Mouse (Mus musculus) stomach, adult 2 months (tissue): Measurements from ENCODE around the gene Olfr772. TPM values are rescaled to one million over a fixed set of nuclear protein-coding genes. Genes with fewer than 3 reads are reported as not detected.

Experiments used
- polyA plus RNA-seq: library from polyadenylated mRNA; depleted of rRNA; stranded (reverse); fragments of >200 nt; gene quantifications from 2 replicates; pipeline ENCODE4 v1.2.3, GENCODE M21; 2012; rRNA removed

The Olfr772 gene
- not detected in 2 replicates for polyA plus RNA-seq

DNA sequence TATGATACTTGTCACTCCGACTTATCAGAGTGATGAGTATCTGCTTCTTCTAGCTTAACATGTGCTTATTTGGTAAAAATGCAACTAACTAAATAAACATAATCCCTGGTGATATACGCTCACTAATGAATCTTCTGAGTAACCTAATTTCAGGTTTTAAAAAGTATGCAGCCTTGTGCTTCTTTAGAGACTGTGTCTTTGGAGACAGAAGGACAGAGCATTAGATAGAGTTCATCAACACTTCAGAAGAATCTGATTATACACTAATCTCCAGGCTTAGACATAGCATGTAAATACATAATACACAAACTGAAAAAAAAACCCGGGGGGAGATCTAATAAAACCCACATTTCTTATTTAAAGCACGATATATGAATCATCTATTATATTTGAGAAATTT, at the start of gene Olfr772:
Olfr772 (minus strand) TSS at position 101 of the 400 bp plus-strand sequence.

DNA sequence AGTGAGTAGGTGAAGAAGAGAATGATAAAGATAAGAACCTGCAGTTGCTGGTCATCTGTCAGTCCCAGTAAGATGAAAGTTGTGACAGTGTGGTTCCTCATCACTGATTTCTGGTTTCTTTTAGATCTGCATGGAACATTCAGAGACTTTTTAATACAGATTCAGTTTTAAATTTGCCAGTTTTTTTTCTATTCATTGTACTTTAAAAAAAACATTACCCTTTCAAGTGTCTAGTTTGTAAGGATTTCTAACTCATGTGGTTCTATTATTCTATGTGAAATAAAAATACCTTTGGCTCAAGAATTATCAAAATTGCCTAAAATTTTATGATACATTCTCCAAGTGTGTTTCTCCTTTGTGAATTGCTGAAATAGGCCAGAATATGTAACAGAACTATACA, 9.6 kb upstream of the Olfr772 start, which contains the start of gene Olfr773:
Olfr773 (minus strand) TSS at position 101 of the 400 bp plus-strand sequence.

DNA sequence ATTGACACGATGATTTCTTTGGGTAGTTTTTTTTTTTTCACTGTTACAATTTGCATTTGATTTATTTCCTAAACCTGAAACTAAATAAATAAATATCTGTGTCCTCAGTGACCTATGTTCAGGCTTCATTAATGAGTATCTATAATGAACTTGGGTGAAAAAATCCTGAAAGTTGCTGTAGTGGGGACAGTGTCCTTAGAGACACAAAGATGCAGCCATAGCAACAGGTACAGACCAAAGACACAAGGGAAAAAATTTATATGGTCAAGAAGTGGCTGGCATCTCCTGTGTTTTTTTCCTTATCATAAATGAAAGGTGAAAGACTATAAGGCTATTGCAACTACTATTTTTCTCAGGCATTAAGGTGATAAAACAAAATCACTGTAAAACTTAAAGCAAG, 13.1 kb downstream of the Olfr772 start, which contains the start of gene Olfr771:
Olfr771 (minus strand) TSS at position 101 of the 400 bp plus-strand sequence.

DNA sequence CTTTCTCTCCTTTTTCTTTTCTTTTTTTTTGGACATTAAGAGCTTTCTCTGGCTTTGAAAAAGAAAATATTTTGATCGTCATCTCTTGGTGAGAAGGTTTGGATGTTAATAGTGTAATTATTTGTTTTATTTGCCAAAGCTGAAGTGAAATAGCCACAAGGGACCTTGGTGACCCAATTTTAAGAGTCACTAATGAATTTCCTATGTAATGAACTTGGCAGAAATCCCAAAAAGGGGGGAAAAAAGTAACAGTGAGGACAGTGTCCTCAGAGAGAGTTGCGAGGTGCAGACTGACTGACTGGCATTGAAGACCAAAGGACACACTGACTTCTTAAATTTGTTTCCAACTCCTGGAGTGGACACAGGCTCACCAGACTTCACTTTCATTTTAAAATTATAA, 38.8 kb downstream of the Olfr772 start, which contains the start of gene Olfr770:
Olfr770 (minus strand) TSS at position 101 of the 400 bp plus-strand sequence.

Other genes with a start within 250 kb of the Olfr772 start
- gene Itga7, start 244.1 kb downstream of the Olfr772 start, polyA plus RNA-seq, result 45.3 and 45.5 TPM in 2 replicates
- gene Mettl7b, start 216.9 kb downstream of the Olfr772 start, polyA plus RNA-seq, result 2.9 and 4.1 TPM in 2 replicates
- gene Olfr9, start 188.5 kb downstream of the Olfr772 start, polyA plus RNA-seq, result not detected in 2 replicates
- gene Olfr763, start 167.1 kb downstream of the Olfr772 start, polyA plus RNA-seq, result not detected in 2 replicates
- gene Olfr764-ps1, start 138.0 kb downstream of the Olfr772 start, polyA plus RNA-seq, result not detected in 2 replicates
- not detected in 2 replicates for gene Olfr765, start 127.9 kb downstream of the Olfr772 start, polyA plus RNA-seq
- not detected in 2 replicates for gene Olfr766-ps1, start 108.9 kb downstream of the Olfr772 start, polyA plus RNA-seq
- not detected in 2 replicates for gene Olfr767, start 95.0 kb downstream of the Olfr772 start, polyA plus RNA-seq
- not detected in 2 replicates for gene Olfr768, start 78.5 kb downstream of the Olfr772 start, polyA plus RNA-seq
- not detected in 2 replicates for gene Olfr769, start 60.1 kb downstream of the Olfr772 start, polyA plus RNA-seq
- gene Olfr770, start 38.9 kb downstream of the Olfr772 start, polyA plus RNA-seq, result not detected in 2 replicates
- gene Olfr771, start 13.2 kb downstream of the Olfr772 start, polyA plus RNA-seq, result not detected in 2 replicates
- not detected in 2 replicates for gene Olfr773, start 9.5 kb upstream of the Olfr772 start, polyA plus RNA-seq
- not detected in 2 replicates for gene Olfr774, start 58.3 kb upstream of the Olfr772 start, polyA plus RNA-seq
- gene Olfr775, start 70.5 kb upstream of the Olfr772 start, polyA plus RNA-seq, result not detected in 2 replicates
- not detected in 2 replicates for gene Olfr776, start 81.2 kb upstream of the Olfr772 start, polyA plus RNA-seq
- not detected in 2 replicates for gene Olfr777, start 93.6 kb upstream of the Olfr772 start, polyA plus RNA-seq
- not detected in 2 replicates for gene Olfr780, start 140.2 kb upstream of the Olfr772 start, polyA plus RNA-seq
- gene Olfr781, start 150.9 kb upstream of the Olfr772 start, polyA plus RNA-seq, result not detected in 2 replicates
- not detected in 2 replicates for gene Olfr782, start 170.9 kb upstream of the Olfr772 start, polyA plus RNA-seq
- gene Olfr784, start 206.2 kb upstream of the Olfr772 start, polyA plus RNA-seq, result 0.03 TPM in 1 of 2 replicates, not detected in the other
- gene Olfr785, start 227.5 kb upstream of the Olfr772 start, polyA plus RNA-seq, result not detected in 2 replicates
- not detected in 2 replicates for gene Olfr786, start 249.4 kb upstream of the Olfr772 start, polyA plus RNA-seq